Mouse (Mus musculus) lung, adult 2 months (tissue): ENCODE measurements at regions not wholly inside any gene's neighbourhood (a gene's known extent, or its start where the extent isn't known, plus 50 kb on each side); places are given as distances from the start of the nearest gene placed in this dataset.
"Not testable (repeated sequence)": the region's sequence is repeated elsewhere in the genome, so short reads cannot be mapped to it uniquely, and the experiment has no call there.

Experiments used
- DNase-seq: peaks from one replicate; pipeline ENCODE4 v3.0.0; 2022
- H3K4me1 ChIP-seq: fragments of 200-500 bp; 2 replicates; pipeline ENCODE4 v1.6.1; 2011; ENCODE audit warnings: low read length; ENCODE audit not compliant: control insufficient read depth, insufficient read depth
- H3K4me3 ChIP-seq: fragments of 200-500 bp; replicated peaks from 2 replicates; pipeline ENCODE3; 2011; ENCODE audit warnings: low read depth, mild to moderate bottlenecking, control low read depth, low read length; ENCODE audit errors: extremely low read depth
- CTCF ChIP-seq: fragments of 200-500 bp; IDR thresholded peaks from 2 replicates; pipeline ENCODE4 v1.5.1; 2011; ENCODE audit warnings: mild to moderate bottlenecking, low read length, control low read depth; ENCODE audit not compliant: insufficient read depth
- POLR2A ChIP-seq: fragments of 200-500 bp; IDR thresholded peaks from 2 replicates; pipeline ENCODE4 v1.6.1; 2011; ENCODE audit warnings: low read depth, mild to moderate bottlenecking, control low read depth, low read length, borderline replicate concordance; ENCODE audit errors: extremely low read depth
- WGBS: fragments of 180-500 bp; shearing (Covaris S2); methylation state at CpG from one replicate; pipeline ENCODE4 v1.1.7; 2018; 5-methylcytosine and 5-hydroxymethylcytosine counted together

GRCm38 (mm10) chrX:103250961-103251360 is 64.5 kb upstream of the Nap1l2 start:
- H3K4me3 ChIP-seq = no peak overlapping the region
- DNase-seq = no peak
- 81% methylated on average over 2 of the region's 2 CpGs for WGBS
- H3K4me1 ChIP-seq = no peaks in the 10 kb centered on the region
- TF ChIP-seq POLR2A = no peak
- no peak for TF ChIP-seq CTCF

- not testable (repeated sequence) for DNase-seq, H3K4me3 ChIP-seq, H3K4me1 ChIP-seq
Observed at GRCm38 (mm10) chrX:103251478-103251877, 65.0 kb upstream of the Nap1l2 start.

DNA sequence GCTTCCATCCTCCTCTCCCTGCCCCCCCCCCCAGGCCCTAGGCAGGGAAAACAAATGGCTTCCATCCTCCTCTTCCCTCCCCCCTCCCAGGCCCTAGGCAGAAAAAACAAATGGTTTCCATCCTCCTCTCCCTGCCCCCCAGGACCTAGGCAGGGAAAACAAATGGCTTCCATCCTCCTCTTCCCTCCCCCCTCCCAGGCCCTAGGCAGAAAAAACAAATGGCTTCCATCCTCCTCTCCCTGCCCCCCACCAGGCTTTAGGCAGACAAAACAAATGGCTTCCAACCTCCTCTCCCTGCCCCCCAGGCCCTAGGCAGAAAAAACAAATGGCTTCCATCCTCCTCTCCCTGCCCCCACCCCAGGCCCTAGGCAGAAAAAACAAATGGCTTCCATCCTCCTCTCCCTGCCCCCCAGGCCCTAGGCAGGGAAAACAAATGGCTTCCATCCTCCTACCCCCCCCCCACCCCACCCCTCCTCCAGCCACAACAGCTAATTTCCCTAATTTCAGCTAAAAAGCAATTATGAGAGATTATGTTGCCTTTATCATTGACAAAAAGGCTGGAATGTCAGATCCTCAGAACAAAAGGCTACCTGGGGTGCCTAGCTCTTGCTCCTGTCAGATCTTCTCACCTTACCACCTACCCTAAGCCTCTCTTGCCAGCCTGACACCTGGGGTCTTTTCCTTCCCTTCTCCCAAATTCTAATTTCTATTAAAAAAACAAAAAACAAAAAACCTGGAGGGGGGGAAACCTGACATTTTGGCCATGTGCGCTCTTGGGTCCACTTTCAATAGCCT is 65.8 kb upstream of the Nap1l2 start:
- DNase-seq, H3K4me3 ChIP-seq: not testable (repeated sequence)
- WGBS = 52% methylated on average over 1 of the region's 1 CpGs

DNA sequence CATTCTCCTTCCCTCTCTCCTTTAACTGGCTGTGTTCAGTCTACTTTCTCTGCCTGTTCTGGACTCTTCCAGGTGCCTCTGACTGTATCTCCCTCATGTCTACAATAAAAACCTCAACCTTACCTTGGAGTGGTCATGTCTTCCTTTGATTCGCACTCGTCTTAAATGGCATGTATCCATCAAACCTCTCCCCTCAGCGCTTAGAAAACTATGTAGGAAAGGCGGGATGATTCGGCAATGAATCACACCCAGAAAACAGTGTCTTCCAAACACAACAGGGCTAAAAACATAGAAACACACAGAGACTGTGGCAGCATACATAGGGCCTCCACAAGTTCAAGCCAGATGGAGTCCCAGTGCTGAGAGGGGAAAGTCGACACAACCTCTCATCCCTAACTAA is 66.4 kb upstream of the Nap1l2 start:
- DNase-seq = no peak
- Histone ChIP-seq H3K4me3 (no peak overlapping the region), H3K4me1 (no peaks in the 10 kb centered on the region)
- 80% methylated on average over 6 of the region's 6 CpGs for WGBS
- TF ChIP-seq POLR2A (no peak), CTCF (no peak)

More for the DNA sequence above, 65.8 kb upstream of the Nap1l2 start:
- not testable (repeated sequence) for H3K4me1 ChIP-seq

- H3K4me3 ChIP-seq = no peak overlapping the region
- 78% methylated on average over 3 of the region's 3 CpGs for WGBS
- no peak for DNase-seq
- TF ChIP-seq CTCF = no peak
- no peak for TF ChIP-seq POLR2A
- no peaks in the 10 kb centered on the region for H3K4me1 ChIP-seq
Observed at GRCm38 (mm10) chrX:103254867-103255266, 66.3 kb upstream of the Cdx4 start.

- no peak overlapping the region for H3K4me3 ChIP-seq
- H3K4me1 ChIP-seq = no peaks in the 10 kb centered on the region
- WGBS = 6% methylated on average over 2 of the region's 2 CpGs
- peak; percentile 2 for DNase-seq
- TF ChIP-seq CTCF (no peak), POLR2A (no peak)
Observed at GRCm38 (mm10) chrX:103259882-103260281, 61.3 kb upstream of the Cdx4 start.
